Mouse (Mus musculus): ENCODE results near the gene Kcnq1. TPM values are rescaled to one million over a fixed set of nuclear protein-coding genes. Genes with fewer than 3 reads are reported as not detected.
A peak's percentile ranks its signal among the peaks of the same experiment; 100 is the strongest.

Gene Kcnq1
- total and polyA plus RNA-seq, 3 experiments: not detected

DNA sequence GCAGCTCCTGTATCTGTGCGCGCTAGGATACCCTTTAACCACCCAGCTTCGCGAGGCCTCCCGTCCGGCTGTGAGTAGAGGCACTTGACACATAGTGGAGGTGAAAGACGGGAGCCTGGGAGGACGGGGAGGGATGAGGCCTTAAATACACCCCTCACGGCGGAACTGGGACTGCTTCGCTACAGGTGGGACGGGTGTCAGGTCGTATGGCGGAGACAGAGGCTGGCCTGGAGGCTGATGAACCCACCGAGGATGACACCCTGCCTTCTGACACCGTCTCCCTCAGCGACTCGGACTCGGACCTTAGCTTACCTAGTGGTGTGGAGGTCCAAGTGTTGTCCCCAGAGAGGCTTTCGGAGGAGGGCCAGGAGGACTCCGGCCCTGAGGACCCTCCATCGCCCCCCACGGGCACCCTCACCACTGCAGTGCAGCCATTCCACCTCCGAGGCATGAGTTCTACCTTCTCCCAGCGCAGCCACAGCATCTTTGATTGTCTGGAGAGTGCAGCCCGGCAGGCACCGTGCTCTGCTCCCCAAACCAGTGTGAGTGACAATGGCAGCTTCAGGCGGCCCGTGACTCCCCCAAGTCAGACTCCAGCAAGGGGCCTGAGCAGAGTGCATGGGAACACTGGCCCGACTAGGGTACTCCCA lies 36.3 kb upstream of the Kcnq1 start:
- no peaks in the 10 kb centered on the region for H3K27me3 ChIP-seq (replicated peaks)
- dilution Hi-C loops (cut with MboI; ENCODE audit: extremely low pct_ligation_motif_present, extremely low pct_unique_long_range_greater_than_20kb, low sequenced_read_pairs) (no loop called here), in situ Hi-C loops (cut with MboI; ENCODE audit: low pct_ligation_motif_present, low pct_unique_long_range_greater_than_20kb, low sequenced_read_pairs) (loop anchor here (5.0 kb wide), 1 partner anchor 63 kb away; the partner anchor contains the start of gene Tspan32)
- peak overlapping the region; percentile 61 to 100 (median 93) for H3K4me3 ChIP-seq (replicated peaks in 1 of 3; ENCODE audit: low read depth in 2 of 3, low read length in 2 of 3, poor library complexity in 1 of 3)
- peak overlapping the region; percentile 73 for H3K4me2 ChIP-seq (ENCODE audit: insufficient read depth, low read depth, poor library complexity, severe bottlenecking)
- peak overlapping the region; percentile 94 for H3K9ac ChIP-seq (ENCODE audit: insufficient read depth, low read depth)
- peaks cover 7 to 34% of the 10 kb centered on the region in 2 experiments for H3K4me1 ChIP-seq (ENCODE audit: control insufficient read depth in 1 of 2, insufficient read depth in 2 of 2)
- peaks cover 12% of the 10 kb centered on the region for H3K79me2 ChIP-seq (replicated peaks; ENCODE audit: control insufficient read depth, extremely low read depth, insufficient read depth, poor library complexity, severe bottlenecking)
- TF ChIP-seq MAX (IDR thresholded peaks at IDR 0.05; ENCODE audit: low read length): no peak
- no peak for TF ChIP-seq E2F4 (IDR thresholded peaks at IDR 0.05; ENCODE audit: insufficient replicate concordance, low read depth, low read length)
- TF ChIP-seq MEF2A (IDR thresholded peaks at IDR 0.05; ENCODE audit: borderline replicate concordance, low read depth, low read length): no peak
- no peak for TF ChIP-seq USF1 (IDR thresholded peaks at IDR 0.05; ENCODE audit: low read depth, low read length)
- no peak for TF ChIP-seq POLR2A (IDR thresholded peaks at IDR 0.05; ENCODE audit: low read depth, low read length)
- no peak for TF ChIP-seq NRF1 (IDR thresholded peaks at IDR 0.05; ENCODE audit: low read depth, low read length)
- TF ChIP-seq CTCF (conservative IDR thresholded peaks at IDR 0.05 in 1 of 2, IDR thresholded peaks at IDR 0.05 in 1 of 2; ENCODE audit: low read depth in 2 of 2, low read length in 2 of 2): no peak
- peak overlapping the region; percentile 65 for H3K27ac ChIP-seq (ENCODE audit: insufficient read depth, low read depth)
- peaks cover 32 to 81% of the 10 kb centered on the region in 2 experiments for H3K36me3 ChIP-seq (replicated peaks in 1 of 2; ENCODE audit: control insufficient read depth in 1 of 2, insufficient read depth in 1 of 2, low read length in 1 of 2)
- DNase-seq (ENCODE audit: extremely low read depth): peak; percentile 29
- no peaks in the 10 kb centered on the region for H3K9me3 ChIP-seq (replicated peaks; ENCODE audit: low read length)

DNA sequence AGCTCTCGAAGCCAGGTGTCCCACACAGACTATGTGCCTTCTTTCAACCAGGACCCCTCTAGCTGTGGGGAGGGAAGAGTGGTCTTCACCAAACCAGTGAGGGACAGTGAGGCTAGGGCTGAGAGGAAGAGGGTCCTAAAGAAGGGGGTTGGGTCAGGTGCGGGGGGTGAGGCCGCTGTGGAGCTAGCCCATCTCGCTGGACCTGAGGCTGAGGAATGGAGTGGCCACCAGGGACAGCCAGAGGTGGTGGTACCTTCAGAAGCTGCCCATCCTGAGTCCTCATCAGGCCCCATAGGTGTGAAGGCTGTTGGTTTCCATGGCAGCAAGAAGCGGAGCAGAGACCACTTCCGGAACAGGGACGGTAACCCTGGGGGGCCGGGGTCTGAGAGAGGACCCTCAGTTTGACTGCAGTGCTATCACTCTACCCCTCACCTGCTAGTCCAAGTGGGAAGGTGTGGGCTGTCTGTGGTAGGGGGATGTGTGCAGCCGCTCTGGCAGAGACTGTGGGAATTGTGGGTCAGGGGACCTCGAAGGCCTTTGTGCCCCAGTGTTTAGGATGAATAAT lies 35.6 kb upstream of the Kcnq1 start:
- in situ Hi-C loops (cut with MboI; ENCODE audit: low pct_ligation_motif_present, low pct_unique_long_range_greater_than_20kb, low sequenced_read_pairs): no loop called here
- dilution Hi-C loops (cut with MboI; ENCODE audit: extremely low pct_ligation_motif_present, extremely low pct_unique_long_range_greater_than_20kb, low sequenced_read_pairs): no loop called here

DNA sequence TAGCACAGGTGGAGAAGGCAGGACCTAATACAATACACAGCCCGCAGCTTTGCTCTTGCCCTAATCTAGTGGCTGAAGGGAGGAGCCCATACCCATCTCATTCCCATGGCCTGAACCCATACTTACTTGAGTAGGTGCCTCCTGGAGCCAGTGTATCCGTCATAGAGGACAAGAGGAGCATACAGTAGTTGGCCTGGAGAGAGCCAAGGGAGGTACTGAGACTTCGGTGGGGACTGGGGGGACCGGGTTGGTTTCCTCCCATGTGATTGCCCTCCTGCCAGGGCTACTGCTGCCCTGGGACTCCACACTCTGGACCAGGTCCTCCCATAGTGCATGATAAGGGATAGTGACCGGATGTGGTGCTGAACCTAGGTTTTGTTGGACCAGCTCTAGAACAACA lies 33.6 kb upstream of the Kcnq1 start:
- Histone ChIP-seq H3K4me2 (ENCODE audit: insufficient read depth, low read depth, poor library complexity, severe bottlenecking) (no peak overlapping the region), H3K27me3 (replicated peaks) (no peaks in the 10 kb centered on the region), H3K9me3 (replicated peaks; ENCODE audit: low read length) (no peaks in the 10 kb centered on the region), H3K79me2 (replicated peaks; ENCODE audit: control insufficient read depth, extremely low read depth, insufficient read depth, poor library complexity, severe bottlenecking) (peaks cover 12% of the 10 kb centered on the region), H3K27ac (ENCODE audit: insufficient read depth, low read depth) (no peak overlapping the region), H3K4me1 (ENCODE audit: control insufficient read depth in 1 of 2, insufficient read depth in 2 of 2) (peaks cover 7 to 32% of the 10 kb centered on the region in 2 experiments), H3K36me3 (replicated peaks in 1 of 2; ENCODE audit: control insufficient read depth in 1 of 2, insufficient read depth in 1 of 2, low read length in 1 of 2) (peaks cover 8 to 58% of the 10 kb centered on the region in 2 experiments), H3K4me3 (replicated peaks in 1 of 3; ENCODE audit: low read depth in 2 of 3, low read length in 2 of 3, poor library complexity in 1 of 3) (no peak overlapping the region), H3K9ac (ENCODE audit: insufficient read depth, low read depth) (no peak overlapping the region)
- dilution Hi-C loops (cut with MboI; ENCODE audit: extremely low pct_ligation_motif_present, extremely low pct_unique_long_range_greater_than_20kb, low sequenced_read_pairs) (no loop called here), in situ Hi-C loops (cut with MboI; ENCODE audit: low pct_ligation_motif_present, low pct_unique_long_range_greater_than_20kb, low sequenced_read_pairs) (no loop called here)
- DNase-seq (ENCODE audit: extremely low read depth): no peak
- no peak for TF ChIP-seq JUN (IDR thresholded peaks at IDR 0.05; ENCODE audit: insufficient read depth, low read depth, low read length)
- TF ChIP-seq SMC3 (IDR thresholded peaks at IDR 0.05; ENCODE audit: low read depth, low read length): no peak
- TF ChIP-seq USF2 (conservative IDR thresholded peaks at IDR 0.05; ENCODE audit: low read depth, low read length): no peak
- no peak for TF ChIP-seq ELF1 (IDR thresholded peaks at IDR 0.05; ENCODE audit: low read depth, low read length)

More for the DNA sequence above, 35.6 kb upstream of the Kcnq1 start:
- Histone ChIP-seq H3K4me1 (ENCODE audit: control insufficient read depth in 1 of 2, insufficient read depth in 2 of 2) (peaks cover 7 to 34% of the 10 kb centered on the region in 2 experiments), H3K79me2 (replicated peaks; ENCODE audit: control insufficient read depth, extremely low read depth, insufficient read depth, poor library complexity, severe bottlenecking) (peaks cover 12% of the 10 kb centered on the region), H3K4me3 (replicated peaks in 1 of 3; ENCODE audit: low read depth in 2 of 3, low read length in 2 of 3, poor library complexity in 1 of 3) (peak overlapping the region; percentile 61 to 100 (median 93)), H3K4me2 (ENCODE audit: insufficient read depth, low read depth, poor library complexity, severe bottlenecking) (peak overlapping the region; percentile 73), H3K27me3 (replicated peaks) (no peaks in the 10 kb centered on the region), H3K9ac (ENCODE audit: insufficient read depth, low read depth) (peak overlapping the region; percentile 94), H3K27ac (ENCODE audit: insufficient read depth, low read depth) (no peak overlapping the region), H3K9me3 (replicated peaks; ENCODE audit: low read length) (no peaks in the 10 kb centered on the region), H3K36me3 (replicated peaks in 1 of 2; ENCODE audit: control insufficient read depth in 1 of 2, insufficient read depth in 1 of 2, low read length in 1 of 2) (peaks cover 26 to 78% of the 10 kb centered on the region in 2 experiments)
- DNase-seq (ENCODE audit: extremely low read depth): no peak
- no peak for TF ChIP-seq USF2 (conservative IDR thresholded peaks at IDR 0.05; ENCODE audit: low read depth, low read length)
- no peak for TF ChIP-seq TCF12 (IDR thresholded peaks at IDR 0.05; ENCODE audit: low read depth, low read length)
- no peak for TF ChIP-seq JUN (IDR thresholded peaks at IDR 0.05; ENCODE audit: insufficient read depth, low read depth, low read length)
- no peak for TF ChIP-seq ZKSCAN1 (IDR thresholded peaks at IDR 0.05; ENCODE audit: borderline replicate concordance, low read depth, low read length)
- no peak for TF ChIP-seq ZNF384 (IDR thresholded peaks at IDR 0.05; ENCODE audit: low read depth, low read length)
- TF ChIP-seq POLR2A (IDR thresholded peaks at IDR 0.05; ENCODE audit: low read depth, low read length): no peak
